Mouse (Mus musculus) CH12.LX (cell line): Measurements from ENCODE around the gene Il20rb. TPM values are rescaled to one million over a fixed set of nuclear protein-coding genes. Genes with fewer than 3 reads are reported as not detected.

Source experiments
- DNase-seq: peaks from one replicate; pipeline ENCODE4 v3.0.0-alpha.2; 2013; ENCODE audit errors: extremely low read depth
- H3K27ac ChIP-seq: 2 replicates; pipeline ENCODE4 v1.5.1; 2012; ENCODE audit warnings: low read depth, mild to moderate bottlenecking, control low read depth, moderate library complexity; ENCODE audit not compliant: insufficient read depth
- H3K27me3 ChIP-seq: replicated peaks from 2 replicates; pipeline ENCODE3; 2012; ENCODE audit warnings: inconsistent platforms
- H3K36me3 ChIP-seq, 2 experiments: replicated peaks in 1 of 2; 2 replicates each; pipeline versions ENCODE3 to v1.6.1; 2012; ENCODE audit warnings: inconsistent platforms in 1 of 2, low read length in 1 of 2, mild to moderate bottlenecking in 1 of 2, mixed read lengths in 1 of 2, moderate library complexity in 1 of 2; ENCODE audit not compliant: control insufficient read depth in 1 of 2, insufficient read depth in 1 of 2
- H3K4me1 ChIP-seq, 2 experiments: 2 replicates each; pipeline ENCODE4 v1.6.1; 2012; ENCODE audit warnings: inconsistent platforms in 1 of 2, moderate library complexity in 1 of 2; ENCODE audit not compliant: insufficient read depth in 2 of 2, control insufficient read depth in 1 of 2
- H3K4me2 ChIP-seq: 2 replicates; pipeline ENCODE4 v1.6.1; 2012; ENCODE audit warnings: low read depth, mild to moderate bottlenecking, control low read depth; ENCODE audit not compliant: poor library complexity, insufficient read depth, severe bottlenecking
- H3K4me3 ChIP-seq, 3 experiments: fragments of 150-350 bp in 1 of 3; sonication (generic) in 1 of 3; replicated peaks in 1 of 3; 2 replicates each; pipeline versions ENCODE3 to v1.5.1; 2011 to 2012; ENCODE audit warnings: low read depth in 2 of 3, low read length in 2 of 3, mild to moderate bottlenecking in 2 of 3, moderate library complexity in 2 of 3, control low read depth in 1 of 3, improper control_type of control experiment in 1 of 3, inconsistent platforms in 1 of 3, mixed read lengths in 1 of 3; ENCODE audit not compliant: poor library complexity in 1 of 3
- H3K79me2 ChIP-seq: replicated peaks from 2 replicates; pipeline ENCODE4 v1.6.1; 2012; ENCODE audit warnings: mild to moderate bottlenecking, moderate library complexity; ENCODE audit not compliant: control insufficient read depth, poor library complexity, insufficient read depth, severe bottlenecking; ENCODE audit errors: extremely low read depth
- H3K9ac ChIP-seq: 2 replicates; pipeline ENCODE4 v1.6.1; 2012; ENCODE audit warnings: low read depth, mild to moderate bottlenecking, control low read depth, moderate library complexity; ENCODE audit not compliant: insufficient read depth
- H3K9me3 ChIP-seq: replicated peaks from 2 replicates; pipeline ENCODE3; 2012; ENCODE audit warnings: low read length, inconsistent platforms, mixed read lengths
- BHLHE40 ChIP-seq: IDR thresholded peaks from 2 replicates; pipeline ENCODE4 v1.6.1; 2011; ENCODE audit warnings: mild to moderate bottlenecking, low read depth, low read length, improper control_type of control experiment
- CTCF ChIP-seq, 2 experiments: IDR thresholded peaks in 1 of 2; conservative IDR thresholded peaks in 1 of 2; 2 replicates each; pipeline ENCODE4 v1.5.1; 2011 to 2012; ENCODE audit warnings: low read depth in 2 of 2, low read length in 2 of 2, improper control_type of control experiment in 1 of 2, inconsistent platforms in 1 of 2, mild to moderate bottlenecking in 1 of 2, moderate library complexity in 1 of 2
- ELF1 ChIP-seq: IDR thresholded peaks from 2 replicates; pipeline ENCODE4 v1.6.1; 2014; ENCODE audit warnings: low read depth, mild to moderate bottlenecking, inconsistent platforms, low read length, improper control_type of control experiment
- JUND ChIP-seq: conservative IDR thresholded peaks from 2 replicates; pipeline ENCODE4 v1.6.1; 2011; ENCODE audit warnings: low read depth, low read length, improper control_type of control experiment
- MAX ChIP-seq: IDR thresholded peaks from 2 replicates; pipeline ENCODE4 v1.6.1; 2011; ENCODE audit warnings: low read length, improper control_type of control experiment
- MAZ ChIP-seq: IDR thresholded peaks from 2 replicates; pipeline ENCODE4 v1.6.1; 2012; ENCODE audit warnings: low read depth, mild to moderate bottlenecking, inconsistent platforms, low read length, improper control_type of control experiment, moderate library complexity
- MEF2A ChIP-seq: IDR thresholded peaks from 2 replicates; pipeline ENCODE4 v1.6.1; 2014; ENCODE audit warnings: low read depth, mild to moderate bottlenecking, inconsistent platforms, low read length, improper control_type of control experiment, borderline replicate concordance
- MYC ChIP-seq: IDR thresholded peaks from 2 replicates; pipeline ENCODE4 v1.6.1; 2011; ENCODE audit warnings: low read depth, mild to moderate bottlenecking, improper control_type of control experiment, low read length
- NELFE ChIP-seq: IDR thresholded peaks from 2 replicates; pipeline ENCODE4 v1.6.1; 2011; ENCODE audit warnings: low read depth, low read length, improper control_type of control experiment
- NRF1 ChIP-seq: IDR thresholded peaks from 2 replicates; pipeline ENCODE4 v1.6.1; 2014; ENCODE audit warnings: low read depth, mild to moderate bottlenecking, inconsistent platforms, low read length, improper control_type of control experiment, moderate library complexity
- POLR2A ChIP-seq: IDR thresholded peaks from 2 replicates; pipeline ENCODE4 v1.6.1; 2011; ENCODE audit warnings: low read depth, mild to moderate bottlenecking, improper control_type of control experiment, low read length
- POLR2AphosphoS2 ChIP-seq: IDR thresholded peaks from 2 replicates; pipeline ENCODE4 v1.6.1; 2011; ENCODE audit warnings: low read depth, low read length, improper control_type of control experiment
- RAD21 ChIP-seq: IDR thresholded peaks from 2 replicates; pipeline ENCODE4 v1.6.1; 2011; ENCODE audit warnings: low read depth, mild to moderate bottlenecking, low read length, improper control_type of control experiment, moderate library complexity
- RCOR1 ChIP-seq: conservative IDR thresholded peaks from 2 replicates; pipeline ENCODE4 v1.6.1; 2012; ENCODE audit warnings: low read depth, mild to moderate bottlenecking, inconsistent platforms, low read length, improper control_type of control experiment
- SMC3 ChIP-seq: IDR thresholded peaks from 2 replicates; pipeline ENCODE4 v1.6.1; 2011; ENCODE audit warnings: low read depth, low read length, improper control_type of control experiment
- USF1 ChIP-seq: IDR thresholded peaks from 2 replicates; pipeline ENCODE4 v1.6.1; 2014; ENCODE audit warnings: low read depth, mild to moderate bottlenecking, inconsistent platforms, low read length, improper control_type of control experiment
- ZC3H11A ChIP-seq: IDR thresholded peaks from 2 replicates; pipeline ENCODE4 v1.6.1; 2012; ENCODE audit warnings: low read depth, mild to moderate bottlenecking, inconsistent platforms, low read length, improper control_type of control experiment
- ZKSCAN1 ChIP-seq: IDR thresholded peaks from 2 replicates; pipeline ENCODE4 v1.6.1; 2012; ENCODE audit warnings: low read depth, inconsistent platforms, low read length, improper control_type of control experiment, borderline replicate concordance
- ZMIZ1 ChIP-seq: IDR thresholded peaks from 2 replicates; pipeline ENCODE4 v1.6.1; 2012; ENCODE audit warnings: low read depth, mild to moderate bottlenecking, inconsistent platforms, low read length, improper control_type of control experiment
- ZNF384 ChIP-seq: IDR thresholded peaks from 2 replicates; pipeline ENCODE4 v1.6.1; 2012; ENCODE audit warnings: low read depth, low read length, improper control_type of control experiment, inconsistent platforms
- dilution Hi-C: fragments of 300-500 bp; cut with MboI; formaldehyde crosslinking; loops from 2 replicates; pipeline ENCODE4 v1.14.3; 2020; ENCODE audit warnings: low sequenced_read_pairs; ENCODE audit not compliant: extremely low pct_unique_long_range_greater_than_20kb, extremely low pct_ligation_motif_present
- in situ Hi-C: fragments of 300-500 bp; cut with MboI; formaldehyde crosslinking; loops from 3 replicates; pipeline ENCODE4 v1.14.3; 2019; ENCODE audit warnings: low sequenced_read_pairs, low pct_ligation_motif_present, low pct_unique_long_range_greater_than_20kb, mixed read lengths
- polyA plus RNA-seq: library from polyadenylated mRNA; unstranded; fragments of >175 nt; gene quantifications from 2 replicates; pipeline ENCODE4 v1.2.1, GENCODE M21; 2012; ENCODE audit warnings: low read depth; ENCODE audit not compliant: insufficient read length
- total RNA-seq, 2 experiments: library from RNA; depleted of rRNA; stranded (reverse); fragments of 300-350 nt in 1 of 2; fragments of >200 nt in 1 of 2; gene quantifications; 2 replicates each; pipeline ENCODE4 v1.2.3; 2012 to 2014

Il20rb gene
- total and polyA plus RNA-seq, 3 experiments = 0.42 to 3.1 (median 1.2) TPM

DNA sequence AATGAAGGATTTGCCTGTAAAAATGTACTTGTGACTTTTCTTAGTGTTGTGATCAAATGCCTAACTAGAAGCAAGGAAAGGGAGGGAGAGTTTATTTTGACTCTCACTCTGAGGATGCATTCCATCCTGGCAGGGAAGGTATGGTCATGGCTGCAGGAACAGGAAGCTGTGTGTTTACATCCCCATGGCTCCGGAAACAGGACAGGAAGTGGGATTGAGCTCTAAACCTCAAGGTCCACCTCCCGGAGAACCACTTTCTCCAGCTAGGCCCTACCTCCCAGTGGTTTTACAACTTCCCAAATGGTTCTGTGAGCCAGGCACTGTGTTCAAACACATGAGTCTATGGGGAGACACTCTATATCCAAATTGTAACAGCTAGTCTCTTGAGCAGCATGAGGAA lies 22.8 kb downstream of the Il20rb start:
- dilution Hi-C loops (no loop called here), in situ Hi-C loops (loop anchor here (25.0 kb wide), 1 partner anchor 449 kb away; no protein-coding TSS in a partner anchor)
- H3K27me3 ChIP-seq = no peaks in the 10 kb centered on the region
- H3K4me1 ChIP-seq = no peaks in the 10 kb centered on the region
- H3K27ac ChIP-seq = no peak overlapping the region
- peaks cover 10 to 60% of the 10 kb centered on the region in 2 experiments for H3K36me3 ChIP-seq
- DNase-seq = no peak
- TF ChIP-seq SMC3 = no peak
- TF ChIP-seq RCOR1 = no peak
- TF ChIP-seq NRF1 = no peak
- no peak for TF ChIP-seq NELFE
- no peak for TF ChIP-seq ZNF384
- TF ChIP-seq ZMIZ1 = no peak
- no peak for TF ChIP-seq ZC3H11A
- no peak overlapping the region for H3K9ac ChIP-seq
- no peak overlapping the region for H3K4me3 ChIP-seq
- H3K79me2 ChIP-seq = no peaks in the 10 kb centered on the region
- no peak overlapping the region for H3K4me2 ChIP-seq
- H3K9me3 ChIP-seq = no peaks in the 10 kb centered on the region

DNA sequence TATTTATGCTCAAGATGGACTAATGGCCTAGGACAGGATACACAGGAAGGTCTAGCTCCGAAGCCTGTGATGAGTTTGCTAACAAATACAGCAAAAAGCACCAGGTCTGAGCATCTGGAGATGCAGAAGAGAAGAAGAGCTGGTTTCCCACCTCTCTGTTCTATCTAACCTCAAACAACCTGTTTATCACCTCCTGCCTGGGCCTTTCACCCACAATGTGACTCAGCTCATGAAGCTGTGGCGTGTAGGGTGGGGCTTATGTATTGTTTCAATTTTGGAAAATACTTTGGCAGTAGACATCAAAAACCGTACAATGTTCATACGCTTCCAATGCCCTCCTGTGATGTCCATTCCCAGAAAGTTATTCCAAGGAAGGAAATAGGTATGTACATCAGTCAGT lies 24.5 kb downstream of the Il20rb start:
- TF ChIP-seq MAX = no peak
- no peak for TF ChIP-seq ELF1
- no peak for TF ChIP-seq POLR2AphosphoS2
- no peak for TF ChIP-seq BHLHE40
- TF ChIP-seq ZMIZ1 = no peak
- no peak for TF ChIP-seq ZNF384
- TF ChIP-seq RAD21 = no peak
- no peak for TF ChIP-seq CTCF (conservative IDR thresholded peaks at IDR 0.05 in 1 of 2, IDR thresholded peaks at IDR 0.05 in 1 of 2; ENCODE audit: low read depth in 2 of 2, low read length in 2 of 2)
- TF ChIP-seq USF1 = no peak
- in situ Hi-C loops = loop anchor here (25.0 kb wide), 1 partner anchor 450 kb away; no protein-coding TSS in a partner anchor
- Histone ChIP-seq H3K9me3 (no peaks in the 10 kb centered on the region), H3K9ac (no peak overlapping the region), H3K4me1 (no peaks in the 10 kb centered on the region), H3K27ac (no peak overlapping the region), H3K79me2 (no peaks in the 10 kb centered on the region), H3K4me2 (no peak overlapping the region), H3K27me3 (no peaks in the 10 kb centered on the region), H3K36me3 (peaks cover 13 to 59% of the 10 kb centered on the region in 2 experiments), H3K4me3 (no peak overlapping the region)
- DNase-seq = no peak
- dilution Hi-C loops = no loop called here

DNA sequence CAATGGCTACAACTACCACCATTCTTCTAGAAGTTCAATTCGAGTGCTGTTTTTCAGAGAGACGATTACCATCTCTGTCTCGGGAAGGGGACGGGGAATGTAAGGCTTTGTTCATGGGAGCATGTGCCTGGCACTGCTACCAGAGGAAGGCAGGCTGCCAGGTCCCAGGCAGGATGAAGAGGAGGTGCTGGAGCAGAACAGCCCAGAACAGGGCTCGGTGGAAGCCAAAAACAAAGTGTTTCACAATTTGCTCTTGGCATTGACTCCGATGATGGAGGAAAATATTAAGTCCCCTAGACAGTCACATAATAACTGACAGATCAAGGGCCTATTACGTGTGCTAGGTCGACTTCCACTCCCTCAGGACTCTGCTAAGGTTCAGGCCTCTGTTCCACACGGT lies 24.9 kb downstream of the Il20rb start:
- peaks cover 10 to 55% of the 10 kb centered on the region in 2 experiments for H3K36me3 ChIP-seq
- H3K79me2 ChIP-seq = no peaks in the 10 kb centered on the region
- no peak overlapping the region for H3K4me3 ChIP-seq
- no peak overlapping the region for H3K9ac ChIP-seq
- no peak overlapping the region for H3K27ac ChIP-seq
- no peaks in the 10 kb centered on the region for H3K27me3 ChIP-seq
- no peak for DNase-seq
- no peaks in the 10 kb centered on the region for H3K4me1 ChIP-seq
- dilution Hi-C loops = no loop called here
- no peak overlapping the region for H3K4me2 ChIP-seq
- in situ Hi-C loops = loop anchor here (25.0 kb wide), 1 partner anchor 451 kb away; no protein-coding TSS in a partner anchor
- no peaks in the 10 kb centered on the region for H3K9me3 ChIP-seq
- no peak for TF ChIP-seq MAZ
- no peak for TF ChIP-seq MEF2A
- no peak for TF ChIP-seq POLR2A
- no peak for TF ChIP-seq ZKSCAN1
- no peak for TF ChIP-seq JUND
- TF ChIP-seq NELFE = no peak
- no peak for TF ChIP-seq MYC
